Mouse (Mus musculus) megakaryocyte, embryonic 14.5 days (primary cell): ENCODE measurements around the gene Grik1. TPM values are rescaled to one million over a fixed set of nuclear protein-coding genes. Genes with fewer than 3 reads are reported as not detected.

ENCODE experiments used
- H3K27me3 ChIP-seq: replicated peaks from 2 replicates; pipeline ENCODE3; 2012; ENCODE audit warnings: inconsistent platforms
- H3K36me3 ChIP-seq: replicated peaks from 2 replicates; pipeline ENCODE3; 2012; ENCODE audit warnings: low read length, inconsistent platforms, mixed read lengths
- H3K4me1 ChIP-seq: 2 replicates; pipeline ENCODE4 v1.6.1; 2012; ENCODE audit warnings: inconsistent platforms
- H3K4me3 ChIP-seq: replicated peaks from 2 replicates; pipeline ENCODE3; 2012; ENCODE audit warnings: moderate library complexity, mild to moderate bottlenecking, inconsistent platforms
- H3K9me3 ChIP-seq: 2 replicates; pipeline ENCODE4 v1.6.1; 2012; ENCODE audit warnings: inconsistent platforms
- FLI1 ChIP-seq: IDR thresholded peaks from 2 replicates; pipeline ENCODE4 v1.6.1; 2012; ENCODE audit warnings: low read length, inconsistent platforms, mixed read lengths
- GATA1 ChIP-seq: IDR thresholded peaks from 3 replicates; pipeline ENCODE4 v1.6.1; 2012; ENCODE audit warnings: mixed read lengths, low read length, inconsistent platforms, borderline replicate concordance
- polyA plus RNA-seq: library from polyadenylated mRNA; stranded (reverse); fragments of >175 nt; gene quantifications from 2 replicates; pipeline ENCODE4 v1.2.3, GENCODE M21; 2012; ENCODE audit warnings: low replicate concordance; ENCODE audit not compliant: insufficient read depth

Grik1 gene
- polyA plus RNA-seq, 1 experiment = not detected

DNA sequence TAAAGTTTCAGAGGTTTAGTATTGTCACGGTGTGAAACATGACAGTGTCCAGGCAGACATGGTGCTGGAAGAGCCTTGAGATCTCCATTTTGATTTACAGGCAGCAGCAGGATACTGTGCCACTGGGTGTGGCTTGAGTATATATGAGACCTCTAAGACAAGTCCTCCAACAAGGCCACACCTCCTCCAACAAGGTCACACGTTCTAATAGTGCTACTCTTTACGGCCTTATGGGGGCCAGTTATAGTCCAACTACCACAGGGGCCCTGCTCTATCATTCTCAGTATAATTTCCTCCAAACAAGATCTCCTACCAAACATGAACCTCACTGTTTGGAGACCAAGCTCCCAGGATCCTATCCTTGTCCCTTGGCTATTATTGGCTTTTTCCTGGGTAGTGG, 441.3 kb downstream of the Grik1 start:
- no peaks in the 10 kb centered on the region for H3K36me3 ChIP-seq
- H3K27me3 ChIP-seq = no peaks in the 10 kb centered on the region
- no peaks in the 10 kb centered on the region for H3K9me3 ChIP-seq
- H3K4me3 ChIP-seq = no peak overlapping the region
- H3K4me1 ChIP-seq = no peaks in the 10 kb centered on the region
- TF ChIP-seq FLI1 (no peak), GATA1 (no peak)

Other genes starting within 250 kb of the Grik1 start
- not detected in 2 replicates for gene Cldn17, start 216.7 kb upstream of the Grik1 start, polyA plus RNA-seq